Mouse (Mus musculus) CD8-positive naive resting alpha-beta T cell, adult 2 months (primary cell): Measurements from ENCODE around the gene Csn2.

Experiments used
- DNase-seq, 2 experiments: peaks; one replicate each; pipeline ENCODE4 v3.0.0; 2022; ENCODE audit warnings: low read depth in 2 of 2, low spot score in 2 of 2

Csn2 gene

GRCm38 (mm10) chr5:87699530-87699929, at the start of gene Csn2:
Gene Csn2, minus strand, starts transcription at chr5:87699630.
- DNase-seq = no peak

DNA sequence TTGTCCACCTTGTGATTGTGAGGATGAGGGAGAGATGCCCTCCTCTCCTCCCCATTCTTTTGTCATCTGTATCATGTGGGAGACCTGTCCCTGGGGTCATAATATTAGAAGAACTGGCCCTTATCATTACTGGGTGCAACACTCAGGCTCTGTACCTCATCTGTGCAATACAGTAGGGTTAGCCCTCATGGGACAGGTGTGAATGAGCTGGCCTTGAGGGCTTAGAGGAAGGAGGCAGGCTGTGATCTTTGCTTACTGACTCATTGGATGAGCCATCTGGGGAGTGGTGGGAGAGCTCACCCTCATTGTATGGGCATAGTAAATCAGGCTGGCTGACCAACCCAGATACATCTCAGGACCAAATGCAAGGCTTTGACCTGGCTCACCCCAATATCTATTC, 35.4 kb upstream of the Csn2 start:
- no peak for DNase-seq

DNA sequence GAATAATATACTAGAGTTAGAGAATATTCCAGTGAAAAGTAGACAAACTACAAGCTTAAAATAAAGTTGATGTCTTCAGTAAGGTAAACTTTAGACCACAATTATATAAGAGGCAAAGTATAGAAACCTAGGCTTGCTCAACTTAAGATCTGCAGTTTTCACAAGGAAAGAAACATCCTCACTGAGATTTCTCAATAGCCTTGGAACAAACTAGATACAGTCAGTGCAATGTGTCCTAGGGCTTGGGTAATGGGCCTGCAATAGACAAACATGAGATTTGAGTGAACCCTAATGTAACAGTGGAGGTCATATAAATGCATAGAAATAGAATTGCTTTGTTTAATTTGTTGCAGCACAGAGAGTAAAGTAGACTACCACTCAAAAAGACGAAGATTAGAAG, 6.5 kb upstream of the Csn2 start:
- no peak for DNase-seq

- no peak for DNase-seq
Observed at GRCm38 (mm10) chr5:87665908-87666307, 33.5 kb downstream of the Csn2 start, which contains the start of gene Csn1s1. Gene Csn1s1, plus strand, starts transcription at chr5:87666208.

DNA sequence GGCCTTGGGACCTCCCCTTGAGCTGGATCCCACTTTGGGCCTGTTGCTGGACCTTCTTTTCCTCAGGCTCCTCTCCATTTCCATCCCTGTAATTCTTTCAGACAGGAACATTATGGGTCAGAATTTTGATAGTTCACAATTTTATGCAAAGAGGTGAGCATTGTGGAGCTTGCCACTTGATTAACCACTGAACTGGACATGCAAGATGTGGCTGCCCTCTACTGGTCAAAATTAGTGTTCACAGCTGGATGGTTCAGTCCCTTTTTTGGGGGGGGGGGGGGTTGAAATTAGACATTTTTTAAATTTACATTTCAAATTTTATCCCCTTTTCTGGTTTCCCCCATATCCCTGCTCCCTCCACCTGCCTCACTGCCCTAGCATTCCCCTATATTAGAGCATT, 56.6 kb downstream of the Csn2 start:
- DNase-seq = no peak
